Mouse (Mus musculus): ENCODE measurements around the gene Nckipsd. TPM values are rescaled to one million over a fixed set of nuclear protein-coding genes. Genes with fewer than 3 reads are reported as not detected.

The Nckipsd gene
- polyA plus RNA-seq (2015; fragmentation: Nextera tagmentation; extraction: Ambion mirVana): 15.2 and 17.6 TPM in 2 replicates

DNA sequence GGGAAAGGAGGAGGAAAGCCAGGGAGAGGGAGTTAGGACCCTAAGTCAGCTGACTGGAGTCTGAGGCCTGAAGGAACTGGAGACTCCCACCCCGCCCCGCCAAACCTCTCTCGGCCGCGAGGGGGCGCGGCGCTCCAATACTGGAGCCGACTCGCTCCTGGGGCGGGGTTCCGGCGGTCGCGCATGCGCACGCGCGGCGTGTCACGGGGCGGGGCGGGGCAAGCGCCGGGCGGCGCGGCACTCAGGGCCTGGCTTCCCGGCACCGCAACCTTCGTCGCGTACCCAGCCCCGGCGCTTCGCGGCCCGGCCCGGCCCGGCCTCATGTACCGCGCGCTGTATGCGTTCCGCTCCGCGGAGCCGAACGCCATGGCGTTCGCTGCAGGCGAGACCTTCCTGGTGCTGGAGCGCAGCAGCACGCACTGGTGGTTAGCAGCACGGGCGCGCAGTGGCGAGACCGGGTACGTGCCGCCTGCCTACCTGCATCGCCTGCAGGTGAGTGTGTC lies at the start of gene Nckipsd:
Nckipsd (plus strand) TSS at position 206 of the 503 bp plus-strand sequence.
- H3K4me2 ChIP-seq: peak within 1 kb of the TSS; percentile 93
- peak within 1 kb of the TSS; percentile 91 for H3K9ac ChIP-seq
- WGBS: under 1% methylated on average over 30 of the region's 62 CpGs
- peak within 1 kb of the TSS; percentile 41 for H3K27ac ChIP-seq
- peaks cover 72% of the 10 kb centered on the region for H3K36me3 ChIP-seq (ENCODE audit: poor library complexity, severe bottlenecking)
- peaks cover 15% of the 10 kb centered on the region for H3K4me1 ChIP-seq
- ATAC-seq: peak; percentile 82
- H3K9me3 ChIP-seq (replicated peaks): no peaks in the 10 kb centered on the region
- peak within 1 kb of the TSS; percentile 74 for H3K4me3 ChIP-seq
- no peaks in the 10 kb centered on the region for H3K27me3 ChIP-seq

DNA sequence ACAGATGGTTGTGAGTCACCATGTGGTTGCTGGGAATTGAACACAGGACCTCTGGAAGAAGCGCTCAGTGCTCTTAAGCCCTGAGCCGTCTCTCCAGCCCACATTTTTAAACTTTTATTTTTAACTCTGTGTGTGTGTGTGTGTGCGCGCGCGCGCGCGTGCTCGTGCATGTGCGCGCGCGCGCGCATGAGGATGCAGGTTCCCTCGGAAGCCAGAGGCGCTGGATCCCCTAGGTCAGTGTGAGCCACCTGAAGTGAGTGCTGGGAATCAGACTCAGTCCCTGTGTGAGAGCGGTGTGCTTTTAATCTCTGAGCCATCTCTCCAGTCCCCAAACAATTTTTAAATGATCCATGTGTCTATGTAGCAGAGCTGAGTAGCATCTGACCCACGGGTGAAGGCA lies 49.0 kb upstream of the Nckipsd start:
- Histone ChIP-seq H3K27me3 (no peaks in the 10 kb centered on the region), H3K27ac (no peak overlapping the region), H3K9ac (no peak overlapping the region), H3K4me2 (no peak overlapping the region), H3K4me3 (no peak overlapping the region), H3K36me3 (ENCODE audit: poor library complexity, severe bottlenecking) (no peaks in the 10 kb centered on the region), H3K9me3 (replicated peaks) (0 out of 2 replicates have a peak, but pooled peaks cover 3% of the 10 kb centered on the region), H3K4me1 (no peaks in the 10 kb centered on the region)
- WGBS: 97% methylated on average over 20 of the region's 20 CpGs
- ATAC-seq: no peak

DNA sequence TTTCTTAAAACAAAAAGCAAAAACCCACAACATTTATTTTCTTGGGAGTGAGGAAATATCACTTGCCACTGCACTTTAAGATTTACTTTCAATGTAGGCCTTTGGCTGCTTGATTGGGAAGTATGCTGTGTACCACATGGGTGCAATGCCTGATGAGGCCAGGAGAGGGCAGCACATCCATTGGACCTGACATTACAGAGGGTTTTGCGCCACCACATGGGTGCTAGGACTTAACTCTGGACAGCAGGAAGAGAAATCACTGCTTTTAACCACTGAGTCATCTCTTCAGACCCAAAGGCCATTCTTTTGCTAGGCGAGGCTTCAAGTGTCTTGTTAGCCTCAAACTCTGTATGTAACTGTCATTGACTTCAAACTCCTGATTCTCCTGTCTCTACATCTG lies 48.4 kb upstream of the Nckipsd start:
- no peak overlapping the region for H3K4me3 ChIP-seq
- H3K27ac ChIP-seq: no peak overlapping the region
- no peak for ATAC-seq
- WGBS: 60% methylated on average over 2 of the region's 2 CpGs
- H3K9ac ChIP-seq: no peak overlapping the region
- H3K36me3 ChIP-seq (ENCODE audit: poor library complexity, severe bottlenecking): no peaks in the 10 kb centered on the region
- 0 out of 2 replicates have a peak, but pooled peaks cover 3% of the 10 kb centered on the region for H3K9me3 ChIP-seq (replicated peaks)
- H3K4me2 ChIP-seq: no peak overlapping the region
- H3K4me1 ChIP-seq: no peaks in the 10 kb centered on the region
- no peaks in the 10 kb centered on the region for H3K27me3 ChIP-seq

DNA sequence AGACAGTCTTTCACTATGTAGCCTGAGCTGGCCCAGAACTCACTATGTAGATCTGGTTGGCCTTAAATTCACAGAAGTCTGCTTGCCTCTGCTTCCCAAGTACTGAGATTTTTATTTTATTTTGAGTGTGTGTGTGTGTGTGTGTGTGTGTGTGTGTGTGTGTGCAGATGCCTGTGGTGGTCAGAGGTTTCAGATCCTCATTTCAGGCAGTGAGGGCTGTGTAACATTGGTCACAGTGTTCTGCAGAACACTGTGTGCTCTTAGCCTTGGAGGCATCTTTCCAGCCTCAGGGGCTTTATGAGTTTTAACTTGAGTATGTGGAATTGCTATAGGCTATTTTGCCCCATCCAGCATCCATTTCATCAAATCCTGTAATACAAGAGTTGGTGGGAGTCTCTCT lies 46.6 kb upstream of the Nckipsd start:
- Histone ChIP-seq H3K4me3 (no peak overlapping the region), H3K4me2 (no peak overlapping the region), H3K36me3 (ENCODE audit: poor library complexity, severe bottlenecking) (no peaks in the 10 kb centered on the region), H3K9ac (no peak overlapping the region), H3K9me3 (replicated peaks) (0 out of 2 replicates have a peak, but pooled peaks cover 3% of the 10 kb centered on the region), H3K27ac (no peak overlapping the region), H3K27me3 (no peaks in the 10 kb centered on the region), H3K4me1 (no peaks in the 10 kb centered on the region)
- ATAC-seq: no peak

DNA sequence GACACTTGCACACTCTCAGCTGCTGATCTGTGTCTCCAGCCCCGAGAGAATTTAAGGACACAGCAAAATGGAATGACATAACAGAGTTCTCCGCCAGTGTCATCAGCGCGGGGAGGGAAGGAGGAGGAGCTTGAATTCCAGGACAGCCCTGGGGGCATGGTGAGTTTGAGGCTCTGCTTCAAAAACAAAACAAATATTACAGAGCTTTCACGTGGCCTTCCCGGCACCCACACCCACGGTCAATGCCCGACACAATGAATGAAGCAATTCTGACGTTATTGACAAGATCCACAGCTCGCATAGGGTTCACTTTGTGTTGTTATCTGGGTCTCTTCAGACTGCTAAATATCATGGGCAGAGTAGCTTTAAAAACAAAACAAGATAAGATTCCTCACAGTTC lies 43.2 kb upstream of the Nckipsd start:
- H3K4me3 ChIP-seq: no peak overlapping the region
- no peak overlapping the region for H3K27ac ChIP-seq
- H3K27me3 ChIP-seq: no peaks in the 10 kb centered on the region
- WGBS: 83% methylated on average over 10 of the region's 10 CpGs
- ATAC-seq: no peak
- no peak overlapping the region for H3K4me2 ChIP-seq
- no peaks in the 10 kb centered on the region for H3K36me3 ChIP-seq (ENCODE audit: poor library complexity, severe bottlenecking)
- no peaks in the 10 kb centered on the region for H3K9me3 ChIP-seq (replicated peaks)
- H3K9ac ChIP-seq: no peak overlapping the region
- H3K4me1 ChIP-seq: no peaks in the 10 kb centered on the region

DNA sequence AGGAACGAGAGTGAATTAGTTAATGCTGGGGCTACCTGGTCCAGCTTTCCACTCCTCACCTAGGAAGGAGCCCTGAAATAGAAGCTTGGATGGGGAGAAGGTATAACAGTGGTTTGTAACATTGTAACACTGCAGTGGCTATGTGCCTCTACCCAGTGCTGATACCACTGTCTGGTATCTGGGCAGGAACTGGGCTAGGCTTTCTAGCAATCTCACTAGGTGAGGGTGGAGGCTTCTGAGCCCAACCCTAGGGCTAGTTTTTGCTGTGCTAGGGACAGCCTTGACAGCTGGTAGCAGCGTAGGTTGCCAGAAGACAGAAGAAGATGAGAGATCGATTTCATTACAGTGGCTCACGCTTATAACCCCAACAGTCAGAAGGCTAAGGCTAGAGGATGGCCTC lies 31.6 kb upstream of the Nckipsd start:
- Histone ChIP-seq H3K9ac (no peak overlapping the region), H3K4me1 (0 out of 2 replicates have a peak, but pooled peaks cover 4% of the 10 kb centered on the region), H3K9me3 (replicated peaks) (no peaks in the 10 kb centered on the region), H3K36me3 (ENCODE audit: poor library complexity, severe bottlenecking) (no peaks in the 10 kb centered on the region), H3K4me2 (no peak overlapping the region), H3K27me3 (no peaks in the 10 kb centered on the region), H3K27ac (no peak overlapping the region), H3K4me3 (no peak overlapping the region)
- ATAC-seq: no peak
- 86% methylated on average over 4 of the region's 4 CpGs for WGBS

DNA sequence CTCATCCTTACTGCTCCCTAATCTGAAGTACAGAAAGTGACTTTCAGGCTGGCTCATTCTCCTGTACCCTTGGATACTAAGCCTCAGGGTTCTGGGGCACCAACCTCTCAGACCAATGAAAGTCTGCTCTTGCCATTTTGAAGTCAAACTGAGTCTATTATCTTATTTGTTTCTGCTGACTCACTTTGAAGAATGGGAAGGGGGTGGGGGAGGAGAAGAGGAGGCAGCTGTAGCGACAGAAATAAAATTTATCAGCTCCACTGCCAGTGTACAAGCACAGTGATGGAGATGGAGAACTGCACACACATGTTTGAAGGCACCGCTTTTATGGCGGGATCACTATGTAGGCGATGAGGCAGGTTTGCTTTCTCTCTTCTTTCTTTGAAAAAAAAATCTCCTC lies 30.9 kb upstream of the Nckipsd start:
- Histone ChIP-seq H3K9ac (no peak overlapping the region), H3K9me3 (replicated peaks) (no peaks in the 10 kb centered on the region), H3K4me1 (0 out of 2 replicates have a peak, but pooled peaks cover 4% of the 10 kb centered on the region), H3K36me3 (ENCODE audit: poor library complexity, severe bottlenecking) (no peaks in the 10 kb centered on the region), H3K27ac (no peak overlapping the region), H3K4me2 (no peak overlapping the region), H3K4me3 (no peak overlapping the region), H3K27me3 (no peaks in the 10 kb centered on the region)
- no peak for ATAC-seq
- 88% methylated on average over 4 of the region's 4 CpGs for WGBS

DNA sequence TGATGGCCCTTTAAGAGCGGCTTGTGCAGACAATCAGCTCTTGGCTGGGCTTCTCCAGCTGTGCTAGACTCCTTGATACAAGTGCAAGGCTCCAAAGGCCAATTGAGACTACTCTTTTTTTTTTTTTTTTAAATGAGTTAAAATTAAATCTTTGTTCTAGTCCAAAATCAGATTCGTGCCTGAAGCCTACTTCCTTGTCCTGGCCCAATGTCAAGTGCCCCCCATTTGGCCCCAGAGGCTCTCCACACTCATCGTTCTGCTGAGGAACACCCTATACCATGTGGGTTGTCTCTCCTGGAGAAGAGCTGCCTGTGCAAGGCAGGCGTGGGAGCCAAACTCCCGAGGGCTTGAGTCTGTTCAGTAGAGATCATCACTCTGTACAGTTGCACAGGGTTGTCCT lies 27.2 kb upstream of the Nckipsd start:
- H3K4me1 ChIP-seq: peaks cover 20% of the 10 kb centered on the region
- ATAC-seq: no peak
- no peak overlapping the region for H3K27ac ChIP-seq
- 60% methylated on average over 5 of the region's 5 CpGs for WGBS
- H3K9me3 ChIP-seq (replicated peaks): no peaks in the 10 kb centered on the region
- no peak overlapping the region for H3K4me3 ChIP-seq
- no peak overlapping the region for H3K9ac ChIP-seq
- H3K27me3 ChIP-seq: no peaks in the 10 kb centered on the region
- no peak overlapping the region for H3K4me2 ChIP-seq
- H3K36me3 ChIP-seq (ENCODE audit: poor library complexity, severe bottlenecking): no peaks in the 10 kb centered on the region

DNA sequence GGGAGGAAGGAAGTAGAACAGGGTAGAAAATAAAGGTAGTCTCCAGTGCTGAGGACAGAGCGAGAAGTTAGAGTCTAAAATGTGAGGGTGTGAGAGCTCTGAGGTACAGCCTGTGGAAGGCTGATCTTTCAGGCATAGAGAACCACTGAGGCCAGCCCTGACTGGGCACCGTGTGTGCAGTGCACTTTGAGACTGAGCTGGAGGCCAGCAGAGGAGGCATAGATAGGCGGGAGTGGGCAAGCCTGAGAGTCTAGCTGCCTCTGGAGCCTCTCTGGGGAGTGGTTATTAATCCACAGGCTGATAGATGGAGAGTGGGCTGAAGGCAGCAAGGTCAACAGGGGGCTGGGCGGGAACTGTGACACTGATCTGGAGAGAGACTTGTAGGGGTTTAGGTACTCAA lies 26.3 kb upstream of the Nckipsd start:
- WGBS: 79% methylated on average over 4 of the region's 4 CpGs
- 0 out of 2 replicates have a peak overlapping the region, but pooled peaks have one; percentile 19 for H3K9ac ChIP-seq

DNA sequence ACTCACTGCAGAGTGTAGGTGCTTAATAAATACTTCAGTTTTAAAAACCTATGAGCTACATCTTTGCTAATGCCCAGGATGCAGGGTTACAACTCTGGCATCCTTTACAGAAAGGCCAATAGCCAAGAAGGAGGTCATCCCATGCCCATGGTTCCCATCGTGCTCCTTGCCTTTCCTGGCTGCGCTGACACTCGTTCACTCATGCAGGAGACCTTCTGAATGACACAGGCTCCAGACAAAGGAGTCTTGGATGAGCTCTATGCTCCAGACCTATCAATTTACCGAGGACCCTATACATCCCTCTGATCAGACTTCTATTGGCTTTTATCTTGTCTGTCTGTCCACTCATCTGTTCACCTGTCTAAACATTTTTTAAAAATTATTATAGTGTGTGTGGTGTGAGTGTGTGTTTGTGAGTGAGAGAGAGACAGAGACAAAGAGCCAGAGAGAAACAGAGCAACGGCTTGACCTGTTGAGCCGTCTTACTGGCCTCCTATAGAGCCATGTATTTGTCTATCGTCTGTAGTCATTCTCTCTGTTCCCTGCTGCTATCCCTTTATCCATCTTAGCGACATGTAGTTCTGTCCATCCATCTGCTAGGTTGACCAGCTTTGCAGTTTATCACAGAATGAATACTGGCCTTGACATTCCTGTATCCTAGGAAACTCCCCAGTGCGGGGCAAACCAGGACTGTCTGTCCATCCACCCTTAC lies 25.2 kb upstream of the Nckipsd start:
- Histone ChIP-seq H3K4me2 (peak overlapping the region; percentile 86), H3K36me3 (ENCODE audit: poor library complexity, severe bottlenecking) (0 out of 2 replicates have a peak, but pooled peaks cover 5% of the 10 kb centered on the region), H3K9ac (peak overlapping the region; percentile 97), H3K27me3 (no peaks in the 10 kb centered on the region), H3K9me3 (replicated peaks) (no peaks in the 10 kb centered on the region), H3K27ac (peak overlapping the region; percentile 96), H3K4me1 (peaks cover 40% of the 10 kb centered on the region), H3K4me3 (peak overlapping the region; percentile 91)
- WGBS: 11% methylated on average over 9 of the region's 9 CpGs
- ATAC-seq: peak; percentile 46; the same call in 1 of the 2 replicates

More for the DNA sequence above, 26.3 kb upstream of the Nckipsd start:
- peaks cover 29% of the 10 kb centered on the region for H3K4me1 ChIP-seq
- H3K36me3 ChIP-seq (ENCODE audit: poor library complexity, severe bottlenecking): 0 out of 2 replicates have a peak, but pooled peaks cover 1% of the 10 kb centered on the region
- no peaks in the 10 kb centered on the region for H3K9me3 ChIP-seq (replicated peaks)
- no peaks in the 10 kb centered on the region for H3K27me3 ChIP-seq
- no peak for ATAC-seq
- H3K4me2 ChIP-seq: no peak overlapping the region
- no peak overlapping the region for H3K27ac ChIP-seq
- H3K4me3 ChIP-seq: no peak overlapping the region

DNA sequence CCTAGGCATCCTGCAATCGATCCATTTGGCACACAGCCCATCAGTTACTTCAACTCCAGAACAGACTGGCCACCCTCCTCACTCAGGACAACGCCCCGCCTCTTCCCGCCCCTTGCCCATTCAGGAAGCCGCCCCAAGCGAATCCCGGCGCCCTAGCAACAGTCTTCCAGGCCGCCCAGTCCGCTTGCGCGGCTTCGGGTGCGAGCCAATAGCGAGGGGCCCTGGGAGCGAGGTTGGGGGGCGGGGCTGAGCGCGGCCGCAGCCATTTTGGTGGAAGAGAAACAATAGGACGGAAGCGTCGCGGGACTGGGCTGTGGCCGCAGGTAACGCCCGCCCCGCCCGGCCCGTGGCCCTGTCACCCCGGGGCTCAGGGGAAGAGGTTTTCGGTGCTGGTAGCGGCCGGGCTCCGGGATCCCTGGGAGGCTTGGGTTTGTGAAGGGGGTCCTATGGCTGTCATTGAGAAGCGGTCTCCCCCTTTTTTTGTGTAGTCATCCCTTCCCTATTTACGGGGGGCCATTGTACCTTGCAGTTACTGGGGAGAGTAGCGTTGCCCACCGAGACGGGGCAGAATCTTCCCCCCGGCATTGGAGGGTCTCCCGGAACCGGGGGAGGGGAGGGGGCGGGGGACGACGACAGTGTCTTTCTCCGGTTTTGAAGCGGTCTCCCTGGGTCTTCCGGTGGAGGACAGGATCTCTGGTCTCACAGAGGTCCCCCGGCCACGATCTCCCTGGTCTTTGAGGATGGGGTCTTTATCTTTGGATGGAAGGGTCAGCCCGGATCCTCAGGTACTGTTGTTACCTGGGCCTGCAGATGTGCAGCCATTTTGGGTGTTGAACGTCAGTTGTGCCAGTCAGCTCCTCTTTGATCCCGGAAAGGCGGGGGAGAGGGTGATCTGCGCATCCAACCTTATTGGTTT lies 24.4 kb upstream of the Nckipsd start, which contains the start of gene Ip6k2:
Ip6k2 (plus strand) TSS at position 249 of the 916 bp plus-strand sequence.
- Histone ChIP-seq H3K4me3 (peak within 1 kb of the TSS; percentile 91), H3K27me3 (no peaks in the 10 kb centered on the region), H3K36me3 (ENCODE audit: poor library complexity, severe bottlenecking) (0 out of 2 replicates have a peak, but pooled peaks cover 5% of the 10 kb centered on the region), H3K27ac (peak within 1 kb of the TSS; percentile 96), H3K4me2 (peak within 1 kb of the TSS; percentile 86), H3K9ac (peak within 1 kb of the TSS; percentile 97), H3K4me1 (peaks cover 49% of the 10 kb centered on the region), H3K9me3 (replicated peaks) (no peaks in the 10 kb centered on the region)
- WGBS: 1% methylated on average over 55 of the region's 56 CpGs
- ATAC-seq: peak; percentile 98

DNA sequence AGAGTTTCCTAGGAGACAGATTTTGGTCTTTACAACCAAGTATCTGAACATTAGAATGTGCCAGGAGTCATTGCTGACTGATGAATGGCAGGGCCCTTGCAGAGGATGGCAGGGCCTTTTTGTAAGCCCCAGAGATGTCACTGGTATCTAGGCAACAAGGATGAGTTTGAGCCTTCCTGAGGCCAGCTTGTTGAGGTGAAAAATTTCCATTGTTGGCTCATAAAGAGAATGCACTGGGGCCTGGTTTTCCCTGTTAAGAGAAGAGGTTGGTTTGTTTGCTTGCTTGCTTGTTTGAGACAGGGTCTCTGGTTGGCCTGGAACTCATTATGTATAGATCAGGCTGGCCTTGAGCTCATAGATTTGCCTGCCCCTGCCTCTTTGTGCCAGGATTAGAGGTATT lies 22.8 kb upstream of the Nckipsd start:
- no peak for ATAC-seq
- peak overlapping the region; percentile 97 for H3K9ac ChIP-seq
- H3K4me3 ChIP-seq: peak overlapping the region; percentile 91
- H3K4me2 ChIP-seq: peak overlapping the region; percentile 86
- peak overlapping the region; percentile 51; the same call in 1 of the 2 replicates for H3K27ac ChIP-seq
- H3K27me3 ChIP-seq: no peaks in the 10 kb centered on the region
- peaks cover 59% of the 10 kb centered on the region for H3K4me1 ChIP-seq
- H3K9me3 ChIP-seq (replicated peaks): no peaks in the 10 kb centered on the region
- H3K36me3 ChIP-seq (ENCODE audit: poor library complexity, severe bottlenecking): peaks cover 5% of the 10 kb centered on the region; the same call in 1 of the 2 replicates

All from forebrain, embryonic 13.5 days (tissue).